Mouse (Mus musculus) hindbrain, embryonic 15.5 days (tissue): ENCODE measurements around the gene Pamr1. TPM values are rescaled to one million over a fixed set of nuclear protein-coding genes. Genes with fewer than 3 reads are reported as not detected.

Experiments used
- ATAC-seq: fragments of 200-750 bp; cut with Nextera tagmentation; 2 replicates; pipeline ENCODE4 v1.8.0; 2017; ENCODE audit warnings: low read depth, moderate number of reproducible peaks, moderate TSS enrichment; ENCODE audit not compliant: low FRiP score
- H3K27ac ChIP-seq: fragments of 300-500 bp; sonication (generic); replicated peaks from 2 replicates; pipeline ENCODE4 v1.5.1; 2015; ENCODE audit warnings: mild to moderate bottlenecking, inconsistent platforms
- H3K27me3 ChIP-seq: fragments of 300-500 bp; sonication (generic); 2 replicates; pipeline ENCODE4 v1.6.1; 2015; ENCODE audit warnings: control low read depth, inconsistent platforms
- H3K36me3 ChIP-seq: fragments of 300-500 bp; sonication (generic); 2 replicates; pipeline ENCODE4 v1.6.1; 2015; ENCODE audit warnings: control low read depth, inconsistent platforms
- H3K4me1 ChIP-seq: fragments of 300-500 bp; sonication (generic); replicated peaks from 2 replicates; pipeline ENCODE4 v1.6.1; 2015; ENCODE audit warnings: control low read depth, inconsistent platforms
- H3K4me2 ChIP-seq: fragments of 300-500 bp; sonication (generic); 2 replicates; pipeline ENCODE4 v1.6.1; 2015; ENCODE audit warnings: moderate library complexity, mild to moderate bottlenecking, inconsistent platforms
- H3K4me3 ChIP-seq: fragments of 300-500 bp; sonication (generic); 2 replicates; pipeline ENCODE4 v1.5.1; 2015; ENCODE audit warnings: mild to moderate bottlenecking, inconsistent platforms
- H3K9ac ChIP-seq: fragments of 300-500 bp; sonication (generic); 2 replicates; pipeline ENCODE4 v1.6.1; 2015; ENCODE audit warnings: inconsistent platforms
- H3K9me3 ChIP-seq: fragments of 300-500 bp; sonication (generic); 2 replicates; pipeline ENCODE4 v1.6.1; 2016; ENCODE audit warnings: control low read depth, inconsistent platforms
- WGBS: fragments of 180-500 bp; shearing (Covaris S2); methylation state at CpG from one replicate; pipeline ENCODE4 v1.1.7; 2015; 5-methylcytosine and 5-hydroxymethylcytosine counted together
- polyA plus RNA-seq: library from polyadenylated mRNA; unstranded; fragments of >200 nt; fragmentation: Nextera tagmentation; extraction: Ambion mirVana; gene quantifications from 2 replicates; pipeline ENCODE4 v1.2.1, GENCODE M21; 2015

Pamr1 gene
- 8.2 and 9.7 TPM in 2 replicates for polyA plus RNA-seq

DNA sequence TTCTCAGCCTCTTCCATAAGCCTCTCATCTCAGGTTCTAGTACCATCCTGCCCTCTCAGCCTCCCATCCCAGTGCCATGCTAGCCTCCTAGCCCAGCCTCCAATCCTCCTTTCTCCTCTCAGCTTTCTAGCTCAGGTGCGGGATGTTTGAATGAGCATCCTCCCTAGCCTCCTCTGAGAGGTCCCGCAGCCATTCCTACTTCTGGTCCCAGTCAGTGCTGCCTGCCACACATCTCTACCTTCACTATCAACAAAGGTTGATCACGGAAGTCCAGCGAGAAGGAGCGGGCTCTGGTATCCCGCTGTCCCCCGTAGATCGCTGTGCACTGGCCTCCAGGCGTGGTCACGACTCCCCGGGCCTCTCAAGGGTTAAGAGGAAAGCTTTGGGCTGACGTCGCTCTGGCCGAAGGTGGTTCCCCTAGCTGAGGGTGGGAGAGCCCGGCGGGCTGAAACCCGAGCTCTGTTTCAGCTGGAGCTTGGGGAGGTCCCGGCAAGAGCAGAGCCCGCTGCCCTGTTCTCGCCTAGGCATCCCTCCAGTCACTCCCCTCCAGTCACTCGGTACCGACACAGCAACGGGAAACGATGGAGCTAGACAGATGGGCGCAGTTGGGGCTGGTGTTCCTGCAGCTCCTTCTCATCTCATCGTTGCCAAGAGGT, at the start of gene Pamr1:
Pamr1 (plus strand) TSS at position 402 of the 656 bp plus-strand sequence.
- ATAC-seq = peak; percentile 78; the same call in 1 of the 2 replicates
- WGBS = 3% methylated on average over 26 of the region's 26 CpGs
- Histone ChIP-seq H3K9ac (peak within 1 kb of the TSS; percentile 56), H3K27me3 (peaks cover 6% of the 10 kb centered on the region; the same call in 1 of the 2 replicates), H3K27ac (no peak within 1 kb of the TSS), H3K36me3 (no peaks in the 10 kb centered on the region), H3K4me3 (peak within 1 kb of the TSS; percentile 51), H3K4me2 (peak within 1 kb of the TSS; percentile 94), H3K4me1 (peaks cover 19% of the 10 kb centered on the region), H3K9me3 (no peaks in the 10 kb centered on the region)

DNA sequence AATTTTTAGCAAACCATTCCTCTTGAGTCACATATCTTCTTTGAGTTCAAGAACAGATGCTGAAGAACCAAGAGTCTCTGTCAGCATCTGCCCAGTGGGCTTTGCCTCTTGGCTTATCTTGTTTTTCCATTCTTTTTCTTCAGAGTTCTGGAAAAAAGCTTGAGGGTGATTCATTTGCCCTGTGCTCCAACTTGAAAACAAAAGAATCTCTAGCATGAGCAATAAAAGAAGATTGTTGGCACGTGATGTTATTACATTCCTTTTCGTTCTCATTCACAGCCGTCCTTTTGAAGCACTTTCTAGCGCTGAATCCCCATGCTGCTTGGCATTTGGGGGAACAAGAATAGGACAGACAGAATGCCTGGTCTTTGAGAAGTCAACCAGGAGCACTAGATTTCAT, 42.2 kb upstream of the Pamr1 start:
- 51% methylated on average over 4 of the region's 4 CpGs for WGBS
- Histone ChIP-seq H3K4me1 (no peaks in the 10 kb centered on the region), H3K36me3 (no peaks in the 10 kb centered on the region), H3K9ac (no peak overlapping the region), H3K9me3 (no peaks in the 10 kb centered on the region), H3K27ac (no peak overlapping the region), H3K4me2 (no peak overlapping the region), H3K27me3 (no peaks in the 10 kb centered on the region), H3K4me3 (no peak overlapping the region)
- ATAC-seq = no peak

- no peak overlapping the region for H3K9ac ChIP-seq
- WGBS = 65% methylated on average over 1 of the region's 1 CpGs
- no peaks in the 10 kb centered on the region for H3K9me3 ChIP-seq
- no peak overlapping the region for H3K4me3 ChIP-seq
- H3K27me3 ChIP-seq = no peaks in the 10 kb centered on the region
- H3K27ac ChIP-seq = no peak overlapping the region
- H3K4me1 ChIP-seq = no peaks in the 10 kb centered on the region
- no peaks in the 10 kb centered on the region for H3K36me3 ChIP-seq
- ATAC-seq = no peak
- H3K4me2 ChIP-seq = no peak overlapping the region
These were observed 41.7 kb upstream of the Pamr1 start for GRCm38 (mm10) chr2:102508154-102508553.

DNA sequence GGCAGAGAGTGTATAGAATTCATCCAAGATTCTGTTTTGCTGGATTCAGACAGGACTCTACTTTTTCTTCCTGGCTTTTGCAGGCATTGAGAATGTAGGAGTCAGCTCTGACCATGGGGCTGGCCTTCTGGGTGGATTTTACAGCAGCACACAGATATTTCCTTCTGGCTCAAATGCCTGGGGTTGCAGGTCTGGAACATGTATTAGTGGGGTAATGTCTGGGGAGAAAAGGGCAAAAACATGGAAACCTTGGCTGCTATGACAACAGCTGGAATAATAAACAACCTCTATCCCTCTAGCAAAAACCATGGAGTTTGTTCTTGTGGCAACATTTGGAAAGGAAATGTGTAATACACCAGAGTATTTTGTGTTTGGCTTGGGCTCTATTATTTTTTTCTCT, 29.9 kb upstream of the Pamr1 start:
- H3K9me3 ChIP-seq = no peaks in the 10 kb centered on the region
- no peak overlapping the region for H3K4me2 ChIP-seq
- H3K36me3 ChIP-seq = no peaks in the 10 kb centered on the region
- no peaks in the 10 kb centered on the region for H3K27me3 ChIP-seq
- H3K4me1 ChIP-seq = no peaks in the 10 kb centered on the region
- H3K4me3 ChIP-seq = no peak overlapping the region
- no peak overlapping the region for H3K27ac ChIP-seq
- no peak overlapping the region for H3K9ac ChIP-seq
- no peak for ATAC-seq

DNA sequence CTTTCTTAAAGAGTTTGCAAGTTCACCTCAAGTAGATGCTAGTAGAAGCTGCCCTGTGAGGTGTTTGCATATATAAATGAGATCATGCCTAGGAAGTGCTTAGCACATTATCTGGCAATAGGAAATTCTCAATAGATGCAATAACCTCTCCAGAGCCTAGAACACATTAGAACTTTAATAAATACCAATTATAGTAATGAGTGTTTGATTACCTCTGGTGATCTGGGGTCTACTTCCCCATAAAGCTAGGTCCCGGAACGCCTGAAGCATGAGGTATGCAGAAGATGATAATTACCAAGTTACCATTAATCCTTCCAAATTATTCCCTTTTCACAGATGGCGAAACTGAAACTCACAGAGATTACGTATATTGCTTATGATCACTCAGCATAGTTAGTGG, 22.2 kb upstream of the Pamr1 start:
- H3K36me3 ChIP-seq = no peaks in the 10 kb centered on the region
- no peaks in the 10 kb centered on the region for H3K4me1 ChIP-seq
- no peak for ATAC-seq
- no peaks in the 10 kb centered on the region for H3K27me3 ChIP-seq
- no peak overlapping the region for H3K27ac ChIP-seq
- H3K9ac ChIP-seq = no peak overlapping the region
- no peak overlapping the region for H3K4me3 ChIP-seq
- WGBS = 66% methylated on average over 4 of the region's 4 CpGs
- no peaks in the 10 kb centered on the region for H3K9me3 ChIP-seq
- no peak overlapping the region for H3K4me2 ChIP-seq

GRCm38 (mm10) chr2:102533437-102533836, 16.4 kb upstream of the Pamr1 start:
- Histone ChIP-seq H3K27ac (no peak overlapping the region), H3K36me3 (no peaks in the 10 kb centered on the region), H3K9ac (no peak overlapping the region), H3K27me3 (no peaks in the 10 kb centered on the region), H3K4me2 (no peak overlapping the region), H3K9me3 (no peaks in the 10 kb centered on the region), H3K4me1 (no peaks in the 10 kb centered on the region), H3K4me3 (no peak overlapping the region)
- no peak for ATAC-seq
- 74% methylated on average over 4 of the region's 4 CpGs for WGBS

DNA sequence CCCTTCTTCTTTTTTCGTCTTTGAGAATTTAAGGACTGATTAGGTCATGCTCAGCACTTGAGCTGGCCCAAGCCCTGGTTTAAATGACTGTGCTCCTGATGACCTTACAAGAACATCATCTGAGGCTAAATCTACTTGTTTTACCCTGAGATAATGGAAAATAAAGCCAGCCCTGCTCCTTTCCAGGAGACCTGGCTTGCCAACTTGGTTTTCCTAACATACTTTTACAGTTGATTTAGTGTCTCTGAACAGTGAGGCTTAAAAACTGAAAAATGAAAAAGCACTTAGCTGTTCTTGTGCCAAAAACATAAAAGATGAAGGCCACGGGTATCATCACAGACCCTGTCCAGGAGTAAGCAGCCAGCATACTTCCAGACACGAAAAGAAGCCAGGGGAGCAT, 13.0 kb upstream of the Pamr1 start:
- no peak overlapping the region for H3K9ac ChIP-seq
- no peaks in the 10 kb centered on the region for H3K4me1 ChIP-seq
- no peaks in the 10 kb centered on the region for H3K27me3 ChIP-seq
- 80% methylated on average over 3 of the region's 3 CpGs for WGBS
- H3K4me3 ChIP-seq = no peak overlapping the region
- no peak overlapping the region for H3K27ac ChIP-seq
- no peak overlapping the region for H3K4me2 ChIP-seq
- H3K9me3 ChIP-seq = no peaks in the 10 kb centered on the region
- H3K36me3 ChIP-seq = no peaks in the 10 kb centered on the region
- no peak for ATAC-seq

GRCm38 (mm10) chr2:102540438-102541230, 9.2 kb upstream of the Pamr1 start:
- WGBS = 58% methylated on average over 11 of the region's 11 CpGs
- H3K36me3 ChIP-seq = no peaks in the 10 kb centered on the region
- no peaks in the 10 kb centered on the region for H3K9me3 ChIP-seq
- no peaks in the 10 kb centered on the region for H3K27me3 ChIP-seq
- H3K27ac ChIP-seq = no peak overlapping the region
- no peak overlapping the region for H3K4me2 ChIP-seq
- H3K4me1 ChIP-seq = 0 out of 2 replicates have a peak, but pooled peaks cover 5% of the 10 kb centered on the region
- ATAC-seq = no peak
- H3K9ac ChIP-seq = no peak overlapping the region
- H3K4me3 ChIP-seq = no peak overlapping the region

DNA sequence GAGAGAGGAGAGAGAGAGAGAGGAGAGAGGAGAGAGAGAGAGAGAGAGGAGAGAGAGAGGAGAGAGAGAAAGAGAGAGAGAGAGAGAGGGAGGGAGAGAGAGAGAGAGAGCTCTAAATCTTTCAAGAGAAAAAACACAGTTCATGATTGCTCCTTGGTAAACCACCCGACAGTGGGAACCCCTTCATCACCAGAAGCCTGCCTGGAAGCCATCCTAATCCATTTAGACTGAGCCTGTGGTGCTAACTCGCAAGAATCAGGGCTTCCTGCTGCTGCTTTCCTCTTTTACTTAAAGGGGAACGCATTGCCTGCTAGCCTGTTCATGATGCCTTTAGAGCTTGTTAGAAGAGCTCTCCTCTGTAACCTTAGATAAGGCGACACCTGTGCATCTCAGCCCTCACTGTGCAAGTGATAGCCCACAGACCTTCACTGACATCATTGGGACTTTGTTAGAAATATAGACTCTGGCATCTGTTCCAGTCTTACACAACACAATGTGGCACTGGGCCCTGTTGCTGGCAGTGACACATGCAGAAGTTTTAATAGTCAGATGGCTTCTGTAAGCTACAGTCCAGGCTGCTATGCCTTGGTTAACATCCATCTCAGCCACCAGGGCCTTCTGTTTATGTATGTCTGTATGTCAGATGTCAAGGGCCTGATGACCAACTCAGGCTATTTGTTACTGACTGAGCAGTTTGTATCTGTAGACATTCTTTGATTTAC, 8.2 kb upstream of the Pamr1 start:
- H3K27ac ChIP-seq = no peak overlapping the region
- 0 out of 2 replicates have a peak, but pooled peaks cover 5% of the 10 kb centered on the region for H3K4me1 ChIP-seq
- no peak overlapping the region for H3K9ac ChIP-seq
- no peak overlapping the region for H3K4me3 ChIP-seq
- no peak for ATAC-seq
- H3K36me3 ChIP-seq = no peaks in the 10 kb centered on the region
- no peaks in the 10 kb centered on the region for H3K27me3 ChIP-seq
- H3K4me2 ChIP-seq = no peak overlapping the region
- H3K9me3 ChIP-seq = no peaks in the 10 kb centered on the region
- WGBS = 41% methylated on average over 4 of the region's 4 CpGs

GRCm38 (mm10) chr2:102543961-102544719, 5.7 kb upstream of the Pamr1 start:
- Histone ChIP-seq H3K4me3 (no peak overlapping the region), H3K36me3 (no peaks in the 10 kb centered on the region), H3K27me3 (no peaks in the 10 kb centered on the region), H3K9ac (no peak overlapping the region), H3K4me1 (0 out of 2 replicates have a peak, but pooled peaks cover 5% of the 10 kb centered on the region), H3K27ac (no peak overlapping the region), H3K4me2 (no peak overlapping the region), H3K9me3 (no peaks in the 10 kb centered on the region)
- no peak for ATAC-seq
- WGBS = 32% methylated on average over 6 of the region's 6 CpGs

DNA sequence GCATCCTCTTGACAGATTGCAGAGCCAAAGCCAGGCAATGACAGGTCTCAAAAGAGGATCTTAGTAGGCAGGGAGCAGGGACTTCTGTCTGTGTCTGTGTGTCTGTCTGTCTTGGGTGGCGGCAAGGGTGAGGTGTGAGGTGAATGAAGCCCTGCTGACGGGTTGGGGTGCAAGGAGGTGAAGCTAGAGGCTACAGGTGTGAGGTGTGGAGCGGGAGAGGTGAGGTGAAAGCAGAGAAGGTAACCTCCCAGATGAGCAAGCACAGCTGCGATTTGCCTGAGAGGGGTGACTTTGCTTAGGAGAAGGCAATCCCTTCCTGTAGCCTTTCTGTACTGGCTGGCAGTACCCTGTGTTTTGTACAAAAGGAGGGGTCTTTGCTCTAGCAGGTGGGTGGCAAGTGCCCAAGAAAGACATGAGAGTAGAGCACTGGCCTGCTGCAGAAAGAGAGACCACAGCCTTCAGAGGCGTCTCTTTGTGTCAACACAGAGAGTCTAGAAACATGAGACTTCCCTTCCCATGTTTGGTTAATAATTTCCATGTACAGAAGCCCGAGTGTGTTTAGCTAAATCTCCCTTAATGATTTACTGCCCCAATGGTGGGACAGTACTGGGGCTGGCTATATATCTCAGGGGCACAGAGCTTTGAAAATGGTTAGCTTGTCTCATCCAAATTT, 1.2 kb downstream of the Pamr1 start:
- 50% methylated on average over 6 of the region's 6 CpGs for WGBS
- H3K4me1 ChIP-seq = peaks cover 19% of the 10 kb centered on the region
- peak overlapping the region; percentile 94 for H3K4me2 ChIP-seq
- no peak for ATAC-seq
- H3K9ac ChIP-seq = no peak overlapping the region
- 0 out of 2 replicates have a peak overlapping the region, but pooled peaks have one; percentile 51 for H3K4me3 ChIP-seq
- H3K27ac ChIP-seq = no peak overlapping the region
- H3K27me3 ChIP-seq = peaks cover 6% of the 10 kb centered on the region; the same call in 1 of the 2 replicates
- no peaks in the 10 kb centered on the region for H3K9me3 ChIP-seq
- no peaks in the 10 kb centered on the region for H3K36me3 ChIP-seq
